Mouse (Mus musculus): ENCODE results near the gene Tigit. TPM values are rescaled to one million over a fixed set of nuclear protein-coding genes. Genes with fewer than 3 reads are reported as not detected.

Tigit gene
- polyA plus RNA-seq, 1 experiment from 2014 or later: not detected

DNA sequence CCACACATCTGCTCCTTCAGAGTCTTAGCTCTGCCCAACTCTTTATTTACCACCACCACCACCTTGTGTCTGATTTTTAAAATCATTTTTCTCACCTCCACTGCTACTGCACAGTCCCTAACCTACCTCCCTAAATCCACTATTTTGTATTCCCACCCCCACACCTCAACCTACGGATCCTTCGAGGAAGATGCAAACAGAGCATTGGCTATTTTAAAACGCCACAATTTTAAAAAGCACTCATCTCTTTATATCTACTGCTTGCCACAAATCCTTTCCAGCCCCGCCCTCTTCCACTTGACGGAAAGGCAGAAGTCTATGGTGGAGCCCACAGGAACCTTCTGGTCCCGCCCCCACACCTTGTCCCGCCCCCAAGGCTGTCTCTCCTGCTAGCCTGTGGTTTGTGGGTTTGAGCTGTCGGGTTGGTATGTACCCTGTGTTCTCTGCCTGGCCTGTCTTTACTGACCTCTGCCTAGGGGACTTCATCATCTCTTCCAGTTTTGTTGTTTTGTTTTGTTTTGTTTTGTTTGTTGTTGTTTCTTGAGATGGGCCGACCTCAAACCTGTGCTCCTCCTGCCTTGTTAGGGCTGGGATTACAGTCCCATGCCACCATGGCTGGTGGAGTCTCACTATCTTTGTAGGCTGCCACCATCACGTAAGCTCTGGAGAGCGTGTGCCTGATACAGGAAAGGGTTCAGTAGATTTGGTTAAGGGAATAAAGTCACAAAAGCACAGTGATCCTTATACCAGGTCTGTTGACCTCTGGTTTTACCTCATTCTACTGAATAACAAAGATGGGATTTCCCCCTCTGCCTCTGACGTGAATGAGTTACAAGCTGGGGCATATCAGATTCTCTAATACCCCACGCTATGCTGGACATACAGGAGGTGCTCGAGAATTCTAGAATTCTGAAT lies 35.0 kb upstream of the Tigit start:
- ChIA-PET POLR2A (no interaction called here), CTCF (interaction anchor here (2.1 kb wide), 1 partner anchor 11 kb away, joined by 6 read pairs; no protein-coding TSS in a partner anchor)
- H3K27me3 ChIP-seq: no peaks in the 10 kb centered on the region
- in situ Hi-C loops (cut with MboI; ENCODE audit: low pct_unique_long_range_greater_than_20kb): no loop called here
- TF ChIP-seq CTCF (IDR thresholded peaks at IDR 0.05): no peak
- peak; percentile 79 for ATAC-seq
- no peak for DNase-seq (ENCODE audit: low read depth, low spot score)

DNA sequence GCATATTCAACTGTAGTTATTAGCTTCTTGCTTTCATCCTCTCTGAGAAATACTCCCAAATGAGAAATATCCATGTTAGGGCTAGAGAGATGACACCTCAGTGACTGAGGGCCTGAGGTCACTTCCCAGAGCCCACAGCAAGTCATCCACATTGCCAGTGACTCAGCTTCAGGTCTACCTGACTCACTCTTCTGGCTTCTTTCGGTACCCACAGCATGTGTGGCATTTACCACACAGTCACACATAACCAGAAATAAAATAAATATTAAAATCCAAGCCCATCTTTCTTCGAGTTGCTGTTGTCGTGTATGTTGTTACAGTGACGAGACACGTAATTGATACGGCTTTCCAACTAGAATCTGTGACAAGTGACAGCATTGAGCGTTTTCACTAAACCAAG lies 33.8 kb upstream of the Tigit start:
- no peak for DNase-seq (ENCODE audit: low read depth, low spot score)
- CTCF ChIA-PET: interaction anchor here (0.8 to 1.3 kb wide), 2 partner anchors 12 to 30 kb away, joined by 3 read pairs; no protein-coding TSS in a partner anchor
- POLR2A ChIA-PET: interaction anchor here (0.7 kb wide), 1 partner anchor 24 kb away, joined by 5 read pairs; no protein-coding TSS in a partner anchor
- ATAC-seq: peak; percentile 75
- H3K27me3 ChIP-seq: no peaks in the 10 kb centered on the region
- no peak for TF ChIP-seq CTCF (IDR thresholded peaks at IDR 0.05)
- in situ Hi-C loops (cut with MboI; ENCODE audit: low pct_unique_long_range_greater_than_20kb): no loop called here

DNA sequence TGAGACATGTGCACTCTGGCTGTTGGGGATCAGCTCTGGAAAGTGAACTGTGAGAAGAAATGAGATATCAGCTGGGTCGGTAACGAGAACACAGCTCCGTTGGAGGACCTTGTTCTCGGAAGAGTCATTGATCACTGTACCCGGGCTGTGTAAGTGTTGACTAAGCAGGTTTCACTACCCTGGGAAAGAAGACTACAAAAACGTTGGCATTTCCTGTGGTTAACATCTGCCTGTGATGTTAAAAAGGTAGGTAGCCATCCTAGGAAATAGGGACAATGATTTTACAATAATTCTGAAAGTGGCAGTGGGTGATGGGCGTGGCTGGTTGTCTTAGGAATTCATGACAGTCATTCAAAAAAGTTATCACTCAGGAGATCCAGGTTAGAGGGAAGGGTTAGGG lies 31.9 kb upstream of the Tigit start:
- in situ Hi-C loops (cut with MboI; ENCODE audit: low pct_unique_long_range_greater_than_20kb): no loop called here
- no peak for TF ChIP-seq CTCF (IDR thresholded peaks at IDR 0.05)
- no peak for ATAC-seq

DNA sequence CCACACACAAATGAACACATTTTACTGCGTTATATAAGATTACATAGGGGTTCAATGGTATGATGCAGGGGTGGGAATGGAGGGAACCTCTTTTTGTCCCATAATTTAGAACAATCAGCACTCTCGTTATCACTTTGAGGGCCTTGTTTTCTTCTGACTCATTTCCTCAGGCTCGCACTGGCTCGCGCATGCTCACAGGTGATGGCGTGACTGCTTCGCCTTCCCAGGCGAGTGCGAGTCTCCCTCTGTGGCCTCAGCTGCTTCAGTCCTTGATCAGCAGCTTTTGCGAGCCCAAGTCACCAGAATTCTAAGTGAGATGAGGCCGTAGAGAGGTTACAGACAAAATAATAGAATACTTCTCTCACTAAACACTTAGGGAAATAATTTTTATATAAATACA lies 30.2 kb upstream of the Tigit start:
- ChIA-PET CTCF (no interaction called here), POLR2A (no interaction called here)
- ATAC-seq: no peak
- no peaks in the 10 kb centered on the region for H3K27me3 ChIP-seq
- in situ Hi-C loops (cut with MboI; ENCODE audit: low pct_unique_long_range_greater_than_20kb): no loop called here
- no peak for DNase-seq (ENCODE audit: low read depth, low spot score)
- no peak for TF ChIP-seq CTCF (IDR thresholded peaks at IDR 0.05)

More for the DNA sequence above, 31.9 kb upstream of the Tigit start:
- ChIA-PET POLR2A (no interaction called here), CTCF (no interaction called here)
- DNase-seq (ENCODE audit: low read depth, low spot score): no peak
- no peaks in the 10 kb centered on the region for H3K27me3 ChIP-seq

DNA sequence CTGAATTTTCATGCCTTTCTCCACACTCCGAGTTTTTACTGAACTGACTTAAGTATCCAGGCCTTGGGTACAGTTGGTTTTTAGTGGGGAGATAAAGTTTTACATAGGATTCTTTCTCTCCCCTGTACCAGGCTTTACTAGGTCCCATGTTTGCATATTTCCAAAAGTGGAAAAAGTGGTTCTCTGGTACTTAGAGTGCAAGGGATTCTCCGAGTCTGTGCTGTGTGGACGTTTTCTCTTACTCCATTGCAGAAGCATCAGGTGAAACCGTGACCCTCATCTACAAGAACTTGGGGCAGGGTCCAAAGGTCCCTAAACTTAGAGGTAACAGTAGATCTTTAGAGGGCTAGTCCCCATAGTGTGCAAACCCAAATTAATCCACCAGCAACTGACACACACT lies 28.7 kb upstream of the Tigit start:
- TF ChIP-seq CTCF (IDR thresholded peaks at IDR 0.05): no peak
- ATAC-seq (no peak), DNase-seq (ENCODE audit: low read depth, low spot score) (no peak)
- POLR2A ChIA-PET: no interaction called here
- no peaks in the 10 kb centered on the region for H3K27me3 ChIP-seq
- CTCF ChIA-PET: no interaction called here
- in situ Hi-C loops (cut with MboI; ENCODE audit: low pct_unique_long_range_greater_than_20kb): no loop called here

DNA sequence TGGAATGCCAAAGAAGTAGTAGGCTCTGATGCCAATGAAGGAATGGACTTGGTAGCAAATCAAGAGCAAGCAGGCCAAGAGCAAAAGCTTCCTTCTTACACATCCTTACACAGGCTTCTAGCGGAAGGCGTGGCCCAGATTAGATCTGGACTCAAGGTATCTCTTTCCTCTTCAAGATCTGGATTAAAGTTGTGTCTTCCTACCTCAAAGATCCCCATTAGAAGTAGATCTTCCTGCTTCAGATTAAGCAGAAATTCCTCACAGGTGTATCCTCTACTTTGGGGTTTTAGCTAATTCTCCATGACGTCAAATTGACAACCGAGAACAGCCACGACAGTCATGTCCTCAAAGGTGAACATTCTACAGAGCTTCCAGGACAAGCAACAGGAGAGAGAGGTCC lies 27.8 kb upstream of the Tigit start:
- in situ Hi-C loops (cut with MboI; ENCODE audit: low pct_unique_long_range_greater_than_20kb): no loop called here
- TF ChIP-seq CTCF (IDR thresholded peaks at IDR 0.05): no peak
- ChIA-PET CTCF (interaction anchor here (1.4 kb wide), 1 partner anchor 10 kb away, joined by 3 read pairs; no protein-coding TSS in a partner anchor), POLR2A (no interaction called here)
- DNase-seq (ENCODE audit: low read depth, low spot score) (no peak), ATAC-seq (no peak)
- no peaks in the 10 kb centered on the region for H3K27me3 ChIP-seq

DNA sequence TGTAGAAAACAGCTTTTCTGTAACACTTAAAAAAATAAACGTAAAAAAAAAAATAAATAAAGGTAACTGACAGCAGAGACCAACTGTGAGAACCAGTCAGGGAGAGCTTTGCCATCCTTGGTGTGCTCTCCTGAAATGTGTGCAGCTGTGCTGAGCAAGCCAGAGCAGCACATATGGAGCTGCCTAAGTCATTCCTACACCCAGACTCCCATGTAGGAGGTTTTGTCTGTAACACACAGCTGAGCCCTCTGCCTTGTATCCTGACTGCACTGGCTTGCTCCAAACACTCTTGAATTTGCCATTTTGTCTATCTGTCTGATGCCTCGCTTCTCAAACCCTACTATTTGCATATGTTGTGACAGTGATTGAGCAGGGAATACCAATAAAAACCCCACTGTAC lies 27.0 kb upstream of the Tigit start:
- CTCF ChIA-PET: interaction anchor here (1.4 kb wide), 1 partner anchor 11 kb away, joined by 3 read pairs; no protein-coding TSS in a partner anchor

DNA sequence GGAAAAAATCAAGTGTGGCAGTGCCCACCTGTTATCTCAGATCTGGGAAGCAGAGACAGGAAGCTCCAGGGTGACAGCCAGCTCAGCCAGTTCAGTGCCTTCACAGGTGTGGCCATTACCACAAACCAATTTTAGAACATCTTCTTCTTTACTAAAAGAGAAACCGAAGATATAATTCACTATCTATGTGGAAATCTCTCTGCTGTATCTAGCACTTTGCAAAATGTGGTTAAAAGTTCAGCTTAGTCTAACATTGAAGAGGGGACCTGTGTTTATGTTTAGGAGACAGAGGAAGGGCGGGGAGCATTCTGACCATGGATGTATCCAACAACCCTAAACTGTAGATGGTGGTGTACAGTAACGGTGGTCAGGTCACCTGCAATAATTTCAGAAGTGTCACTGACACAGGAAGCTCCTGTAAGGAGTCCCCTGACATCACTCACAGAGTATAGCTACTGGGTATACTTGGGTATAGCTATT lies 26.3 kb upstream of the Tigit start:
- DNase-seq (ENCODE audit: low read depth, low spot score) (no peak), ATAC-seq (no peak)
- no peak for TF ChIP-seq CTCF (IDR thresholded peaks at IDR 0.05)
- POLR2A ChIA-PET: interaction anchor here (1.2 kb wide), 1 partner anchor 30 kb away, joined by 3 read pairs; no protein-coding TSS in a partner anchor
- CTCF ChIA-PET: interaction anchor here (1.4 to 1.8 kb wide), 2 partner anchors 12 to 20 kb away, joined by 3 read pairs; no protein-coding TSS in a partner anchor
- H3K27me3 ChIP-seq: peaks cover 3% of the 10 kb centered on the region
- in situ Hi-C loops (cut with MboI; ENCODE audit: low pct_unique_long_range_greater_than_20kb): no loop called here

More for the DNA sequence above, 27.0 kb upstream of the Tigit start:
- DNase-seq (ENCODE audit: low read depth, low spot score) (no peak), ATAC-seq (no peak)
- H3K27me3 ChIP-seq: peaks cover 3% of the 10 kb centered on the region
- POLR2A ChIA-PET: interaction anchor here (1.2 kb wide), 1 partner anchor 30 kb away, joined by 3 read pairs; no protein-coding TSS in a partner anchor
- no peak for TF ChIP-seq CTCF (IDR thresholded peaks at IDR 0.05)
- in situ Hi-C loops (cut with MboI; ENCODE audit: low pct_unique_long_range_greater_than_20kb): no loop called here

DNA sequence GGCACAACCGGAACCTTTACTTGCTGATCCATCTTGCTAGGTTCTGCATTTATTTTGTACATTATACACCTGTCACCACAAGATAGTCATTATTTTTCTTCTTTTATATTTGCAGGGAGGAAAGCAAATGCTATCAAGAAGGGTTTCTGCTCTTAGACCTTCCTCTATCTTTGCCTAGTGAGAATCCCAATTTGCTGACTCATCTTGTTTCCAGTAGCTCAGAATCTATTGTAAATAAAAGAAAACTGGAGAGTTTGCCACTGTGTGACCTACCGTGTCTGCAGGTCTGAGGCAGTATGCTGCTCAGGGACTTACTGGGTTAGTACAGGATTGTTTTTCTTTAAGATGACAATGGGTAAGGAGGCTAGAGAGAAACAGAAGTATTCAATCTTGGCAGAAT lies 24.0 kb upstream of the Tigit start:
- POLR2A ChIA-PET: no interaction called here
- TF ChIP-seq CTCF (IDR thresholded peaks at IDR 0.05): no peak
- DNase-seq (ENCODE audit: low read depth, low spot score): no peak
- CTCF ChIA-PET: no interaction called here
- ATAC-seq: no peak
- H3K27me3 ChIP-seq: peaks cover 3% of the 10 kb centered on the region
- in situ Hi-C loops (cut with MboI; ENCODE audit: low pct_unique_long_range_greater_than_20kb): no loop called here

DNA sequence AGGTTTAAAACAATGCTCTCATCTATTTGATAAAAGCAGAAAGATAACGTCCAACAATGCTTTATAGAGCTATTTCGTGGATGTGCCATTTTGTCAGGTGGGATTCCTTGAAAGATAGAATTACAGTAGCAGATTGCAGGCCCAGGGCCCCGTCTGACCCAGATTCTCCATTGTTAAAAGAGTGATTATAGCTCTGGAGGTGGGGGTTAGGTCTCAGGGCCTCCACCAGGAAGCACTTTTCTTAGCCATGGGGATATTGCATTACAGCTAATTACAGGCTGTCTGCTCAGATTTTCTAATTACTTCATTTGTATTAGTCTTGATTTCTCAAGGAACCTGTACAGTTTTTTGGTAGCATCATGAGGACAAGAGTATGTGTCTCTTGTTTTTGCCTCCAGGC lies 10.5 kb upstream of the Tigit start:
- in situ Hi-C loops (cut with MboI; ENCODE audit: low pct_unique_long_range_greater_than_20kb): no loop called here
- no peak for DNase-seq (ENCODE audit: low read depth, low spot score)
- ChIA-PET POLR2A (interaction anchor here (0.8 kb wide), 1 partner anchor 13 kb away, joined by 3 read pairs; no protein-coding TSS in a partner anchor), CTCF (no interaction called here)
- TF ChIP-seq CTCF (IDR thresholded peaks at IDR 0.05): no peak
- no peak for ATAC-seq
- H3K27me3 ChIP-seq: no peaks in the 10 kb centered on the region

DNA sequence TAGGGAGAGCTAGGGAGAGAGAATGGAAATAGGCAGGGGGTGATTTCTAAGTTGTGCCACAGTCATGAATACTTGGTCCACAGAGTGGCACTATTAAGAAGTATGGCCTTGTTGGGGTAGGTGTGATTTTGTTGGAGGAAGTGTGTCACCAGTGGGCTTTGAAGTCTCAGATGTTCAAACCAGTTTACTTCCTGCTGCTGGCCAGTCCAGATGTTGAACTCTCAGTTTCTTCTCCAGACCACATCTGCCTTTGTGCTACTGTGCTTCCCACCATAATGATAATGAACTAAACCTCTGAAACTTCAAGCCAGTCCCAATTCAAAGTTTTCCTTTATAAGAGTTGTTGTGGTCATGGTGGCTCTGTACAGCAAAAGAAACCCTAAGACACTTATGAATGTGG lies 8.8 kb upstream of the Tigit start:
- no peak for DNase-seq (ENCODE audit: low read depth, low spot score)
- no peak for ATAC-seq
- TF ChIP-seq CTCF (IDR thresholded peaks at IDR 0.05): no peak
- no peaks in the 10 kb centered on the region for H3K27me3 ChIP-seq
- CTCF ChIA-PET: no interaction called here
- in situ Hi-C loops (cut with MboI; ENCODE audit: low pct_unique_long_range_greater_than_20kb): no loop called here
- POLR2A ChIA-PET: no interaction called here
